Mouse (Mus musculus) cerebellum, adult 2 months (tissue): ENCODE results near the gene Sema3e.

Experiments
- CTCF ChIP-seq: fragments of 200-500 bp; IDR thresholded peaks from 2 replicates; pipeline ENCODE4 v1.5.1; 2011; ENCODE audit warnings: low read depth, mild to moderate bottlenecking, control low read depth, low read length, moderate library complexity, borderline replicate concordance; ENCODE audit not compliant: insufficient read depth
- POLR2A ChIP-seq: fragments of 200-500 bp; IDR thresholded peaks from 2 replicates; pipeline ENCODE4 v1.6.1; 2011; ENCODE audit warnings: low read length, control low read depth, borderline replicate concordance; ENCODE audit not compliant: insufficient read depth

GRCm38 (mm10) chr5:14088100-14088499 lies 63.0 kb downstream of the Sema3e start:
- TF ChIP-seq CTCF = no peak
- TF ChIP-seq POLR2A = no peak
